Mouse (Mus musculus) MEL (cell line): ENCODE data around the gene Kansl2. TPM values are rescaled to one million over a fixed set of nuclear protein-coding genes. Genes with fewer than 3 reads are reported as not detected.

Experiments used
- DNase-seq: peaks from one replicate; pipeline ENCODE4 v3.0.0; 2011; ENCODE audit warnings: low read depth, low spot score
- H3K27ac ChIP-seq: 2 replicates; pipeline ENCODE4 v1.5.1; 2012; ENCODE audit warnings: low read depth, mild to moderate bottlenecking, control low read depth, low read length, moderate library complexity; ENCODE audit not compliant: control insufficient read depth
- H3K27me3 ChIP-seq, 2 experiments: fragments of 150-350 bp in 1 of 2; sonication (generic) in 1 of 2; 2 replicates each; pipeline ENCODE4 v1.6.1; 2012; ENCODE audit warnings: low read length in 2 of 2, mild to moderate bottlenecking in 2 of 2, improper control_type of control experiment in 1 of 2, moderate library complexity in 1 of 2; ENCODE audit not compliant: insufficient read depth in 2 of 2, control insufficient read depth in 1 of 2
- H3K36me3 ChIP-seq, 2 experiments: 2 replicates each; pipeline ENCODE4 v1.6.1; 2012 to 2014; ENCODE audit warnings: low read length in 2 of 2, improper control_type of control experiment in 1 of 2, inconsistent platforms in 1 of 2, mild to moderate bottlenecking in 1 of 2; ENCODE audit not compliant: insufficient read depth in 2 of 2, control insufficient read depth in 1 of 2
- H3K4me1 ChIP-seq, 2 experiments: fragments of 150-350 bp in 1 of 2; sonication (generic) in 1 of 2; 2 replicates each; pipeline ENCODE4 v1.6.1; 2012; ENCODE audit warnings: low read length in 2 of 2, improper control_type of control experiment in 1 of 2, mild to moderate bottlenecking in 1 of 2; ENCODE audit not compliant: insufficient read depth in 2 of 2, control insufficient read depth in 1 of 2
- H3K4me3 ChIP-seq, 2 experiments: fragments of 150-350 bp in 1 of 2; sonication (generic) in 1 of 2; 2 replicates each; pipeline ENCODE4 v1.5.1; 2012; ENCODE audit warnings: low read depth in 2 of 2, low read length in 2 of 2, mild to moderate bottlenecking in 2 of 2, moderate library complexity in 2 of 2, control low read depth in 1 of 2, improper control_type of control experiment in 1 of 2; ENCODE audit not compliant: control insufficient read depth in 1 of 2, insufficient read depth in 1 of 2
- H3K79me2 ChIP-seq: 2 replicates; pipeline ENCODE4 v1.6.1; 2012; ENCODE audit warnings: mild to moderate bottlenecking, low read length, moderate library complexity; ENCODE audit not compliant: control insufficient read depth, poor library complexity, insufficient read depth
- H3K9ac ChIP-seq: 2 replicates; pipeline ENCODE4 v1.6.1; 2012; ENCODE audit warnings: low read depth, mild to moderate bottlenecking, control low read depth, low read length, moderate library complexity; ENCODE audit not compliant: control insufficient read depth, poor library complexity, severe bottlenecking
- H3K9me3 ChIP-seq: fragments of 150-350 bp; sonication (generic); replicated peaks from 2 replicates; pipeline ENCODE4 v1.6.1; 2012; ENCODE audit warnings: mild to moderate bottlenecking, low read length, improper control_type of control experiment, moderate library complexity; ENCODE audit not compliant: insufficient read depth
- BHLHE40 ChIP-seq: IDR thresholded peaks from 2 replicates; pipeline ENCODE4 v1.6.1; 2012; ENCODE audit warnings: low read depth, mild to moderate bottlenecking, inconsistent platforms, low read length, improper control_type of control experiment, borderline replicate concordance
- CHD1 ChIP-seq: IDR thresholded peaks from 2 replicates; pipeline ENCODE4 v1.6.1; 2012; ENCODE audit warnings: low read depth, mild to moderate bottlenecking, inconsistent platforms, low read length, improper control_type of control experiment
- CHD2 ChIP-seq: IDR thresholded peaks from 2 replicates; pipeline ENCODE4 v1.6.1; 2011; ENCODE audit warnings: low read length, improper control_type of control experiment
- CTCF ChIP-seq, 3 experiments: IDR thresholded peaks in 2 of 3; conservative IDR thresholded peaks in 1 of 3; 2 replicates each; pipeline ENCODE4 v1.5.1; 2011 to 2012; ENCODE audit warnings: low read length in 3 of 3, low read depth in 2 of 3, mild to moderate bottlenecking in 2 of 3, improper control_type of control experiment in 1 of 3, inconsistent platforms in 1 of 3, mixed read lengths in 1 of 3, moderate library complexity in 1 of 3; ENCODE audit not compliant: control insufficient read depth in 1 of 3, insufficient read depth in 1 of 3, poor library complexity in 1 of 3, severe bottlenecking in 1 of 3
- E2F4 ChIP-seq: IDR thresholded peaks from 2 replicates; pipeline ENCODE4 v1.6.1; 2011; ENCODE audit warnings: low read depth, low read length, improper control_type of control experiment, borderline replicate concordance
- ELF1 ChIP-seq: IDR thresholded peaks from 2 replicates; pipeline ENCODE4 v1.6.1; 2014; ENCODE audit warnings: low read depth, mild to moderate bottlenecking, inconsistent platforms, low read length, improper control_type of control experiment, moderate library complexity
- EP300 ChIP-seq, 2 experiments: IDR thresholded peaks; 2 replicates each; pipeline ENCODE4 v1.6.1; 2011; ENCODE audit warnings: improper control_type of control experiment in 2 of 2, low read length in 2 of 2, low read depth in 1 of 2, mild to moderate bottlenecking in 1 of 2
- ETS1 ChIP-seq: IDR thresholded peaks from 2 replicates; pipeline ENCODE4 v1.6.1; 2012; ENCODE audit warnings: low read depth, mild to moderate bottlenecking, inconsistent platforms, low read length, improper control_type of control experiment, moderate library complexity
- GABPA ChIP-seq: IDR thresholded peaks from 2 replicates; pipeline ENCODE4 v1.6.1; 2012; ENCODE audit warnings: low read depth, mild to moderate bottlenecking, inconsistent platforms, low read length, improper control_type of control experiment, moderate library complexity
- GATA1 ChIP-seq: IDR thresholded peaks from 2 replicates; pipeline ENCODE4 v1.6.1; 2011; ENCODE audit warnings: low read depth, low read length, improper control_type of control experiment
- JUND ChIP-seq: IDR thresholded peaks from 2 replicates; pipeline ENCODE4 v1.6.1; 2011; ENCODE audit warnings: low read depth, mild to moderate bottlenecking, improper control_type of control experiment, low read length
- KAT2A ChIP-seq: conservative IDR thresholded peaks from 2 replicates; pipeline ENCODE4 v1.6.1; 2012; ENCODE audit warnings: low read depth, low read length, improper control_type of control experiment, inconsistent platforms
- MAFK ChIP-seq: IDR thresholded peaks from 2 replicates; pipeline ENCODE4 v1.6.1; 2011; ENCODE audit warnings: low read depth, mild to moderate bottlenecking, low read length, improper control_type of control experiment, borderline replicate concordance
- MAX ChIP-seq: IDR thresholded peaks from 2 replicates; pipeline ENCODE4 v1.6.1; 2011; ENCODE audit warnings: low read length, improper control_type of control experiment
- MAZ ChIP-seq: IDR thresholded peaks from 2 replicates; pipeline ENCODE4 v1.6.1; 2012; ENCODE audit warnings: low read depth, mild to moderate bottlenecking, inconsistent platforms, low read length, improper control_type of control experiment
- MEF2A ChIP-seq: IDR thresholded peaks from 2 replicates; pipeline ENCODE4 v1.6.1; 2014; ENCODE audit warnings: low read depth, mild to moderate bottlenecking, inconsistent platforms, low read length, improper control_type of control experiment; ENCODE audit not compliant: poor library complexity, insufficient replicate concordance, severe bottlenecking; ENCODE audit errors: extremely low read depth
- MXI1 ChIP-seq: IDR thresholded peaks from 2 replicates; pipeline ENCODE4 v1.6.1; 2011; ENCODE audit warnings: mild to moderate bottlenecking, low read depth, low read length, improper control_type of control experiment
- MYB ChIP-seq: IDR thresholded peaks from 2 replicates; pipeline ENCODE4 v1.6.1; 2011; ENCODE audit warnings: mild to moderate bottlenecking, low read depth, low read length, improper control_type of control experiment
- MYC ChIP-seq: IDR thresholded peaks from 2 replicates; pipeline ENCODE4 v1.6.1; 2011; ENCODE audit warnings: low read depth, mild to moderate bottlenecking, low read length, improper control_type of control experiment, moderate library complexity
- NELFE ChIP-seq: IDR thresholded peaks from 2 replicates; pipeline ENCODE4 v1.6.1; 2011; ENCODE audit warnings: low read depth, low read length, improper control_type of control experiment
- NRF1 ChIP-seq: IDR thresholded peaks from 2 replicates; pipeline ENCODE4 v1.6.1; 2014; ENCODE audit warnings: low read depth, mild to moderate bottlenecking, inconsistent platforms, low read length, improper control_type of control experiment, moderate library complexity; ENCODE audit not compliant: poor library complexity, insufficient read depth, severe bottlenecking
- POLR2A ChIP-seq, 2 experiments: IDR thresholded peaks; 2 replicates each; pipeline ENCODE4 v1.6.1; 2011 to 2012; ENCODE audit warnings: low read length in 2 of 2, mild to moderate bottlenecking in 2 of 2, control low read depth in 1 of 2, improper control_type of control experiment in 1 of 2, low read depth in 1 of 2, moderate library complexity in 1 of 2; ENCODE audit not compliant: control insufficient read depth in 1 of 2, insufficient read depth in 1 of 2, poor library complexity in 1 of 2
- POLR2AphosphoS2 ChIP-seq: IDR thresholded peaks from 2 replicates; pipeline ENCODE4 v1.6.1; 2011; ENCODE audit warnings: low read length, improper control_type of control experiment
- POLR2AphosphoS5 ChIP-seq: IDR thresholded peaks from 2 replicates; pipeline ENCODE4 v1.6.1; 2012; ENCODE audit warnings: low read depth, borderline replicate concordance, mild to moderate bottlenecking, inconsistent platforms, low read length, moderate library complexity, mixed read lengths
- RAD21 ChIP-seq: IDR thresholded peaks from 2 replicates; pipeline ENCODE4 v1.6.1; 2011; ENCODE audit warnings: mild to moderate bottlenecking, low read depth, low read length, improper control_type of control experiment
- RCOR1 ChIP-seq: IDR thresholded peaks from 2 replicates; pipeline ENCODE4 v1.6.1; 2012; ENCODE audit warnings: low read depth, mild to moderate bottlenecking, inconsistent platforms, low read length, improper control_type of control experiment
- SIN3A ChIP-seq: IDR thresholded peaks from 2 replicates; pipeline ENCODE4 v1.6.1; 2012; ENCODE audit warnings: low read length, improper control_type of control experiment, inconsistent platforms
- SMC3 ChIP-seq: IDR thresholded peaks from 2 replicates; pipeline ENCODE4 v1.6.1; 2011; ENCODE audit warnings: low read depth, low read length, improper control_type of control experiment
- TAL1 ChIP-seq: IDR thresholded peaks from 2 replicates; pipeline ENCODE4 v1.6.1; 2012; ENCODE audit warnings: mild to moderate bottlenecking, inconsistent platforms, low read length, moderate library complexity, mixed read lengths
- TBP ChIP-seq: IDR thresholded peaks from 2 replicates; pipeline ENCODE4 v1.8.0; 2011; ENCODE audit warnings: low read depth, low read length, improper control_type of control experiment
- TCF12 ChIP-seq: IDR thresholded peaks from 2 replicates; pipeline ENCODE4 v1.6.1; 2014; ENCODE audit warnings: low read depth, mild to moderate bottlenecking, inconsistent platforms, low read length, improper control_type of control experiment, moderate library complexity
- USF1 ChIP-seq: IDR thresholded peaks from 2 replicates; pipeline ENCODE4 v1.6.1; 2014; ENCODE audit warnings: low read depth, mild to moderate bottlenecking, inconsistent platforms, low read length, improper control_type of control experiment, moderate library complexity
- USF2 ChIP-seq, 2 experiments: IDR thresholded peaks; 2 replicates each; pipeline ENCODE4 v1.6.1; 2011 to 2012; ENCODE audit warnings: improper control_type of control experiment in 2 of 2, low read length in 2 of 2, borderline replicate concordance in 1 of 2, inconsistent platforms in 1 of 2, low read depth in 1 of 2, mild to moderate bottlenecking in 1 of 2; ENCODE audit not compliant: insufficient read depth in 1 of 2
- ZC3H11A ChIP-seq: IDR thresholded peaks from 2 replicates; pipeline ENCODE4 v1.6.1; 2012; ENCODE audit warnings: low read depth, mild to moderate bottlenecking, inconsistent platforms, low read length, improper control_type of control experiment
- ZKSCAN1 ChIP-seq: IDR thresholded peaks from 2 replicates; pipeline ENCODE4 v1.6.1; 2012; ENCODE audit warnings: low read depth, mild to moderate bottlenecking, inconsistent platforms, low read length, improper control_type of control experiment, moderate library complexity
- ZMIZ1 ChIP-seq: IDR thresholded peaks from 2 replicates; pipeline ENCODE4 v1.6.1; 2012; ENCODE audit warnings: low read depth, mild to moderate bottlenecking, inconsistent platforms, low read length, improper control_type of control experiment, moderate library complexity
- ZNF384 ChIP-seq: IDR thresholded peaks from 2 replicates; pipeline ENCODE4 v1.6.1; 2012; ENCODE audit warnings: low read depth, mild to moderate bottlenecking, inconsistent platforms, low read length, improper control_type of control experiment
- polyA plus RNA-seq, 2 experiments: library from polyadenylated mRNA; stranded (reverse) in 1 of 2; unstranded in 1 of 2; fragments of >175 nt in 1 of 2; fragments of >200 nt in 1 of 2; gene quantifications; 2 replicates each; pipeline versions ENCODE4 v1.2.1 to v1.2.4; 2012; ENCODE audit warnings: low replicate concordance in 2 of 2, low read depth in 1 of 2; ENCODE audit not compliant: insufficient read length in 2 of 2, insufficient read depth in 1 of 2, missing spikeins in 1 of 2
- total RNA-seq: library from RNA; depleted of rRNA; stranded (reverse); fragments of 300-350 nt; gene quantifications from 2 replicates; pipeline ENCODE4 v1.2.3, GENCODE M21; 2012

Gene Kansl2
- total and polyA plus RNA-seq, 3 experiments: 157 to 170 TPM; not detected in 1

DNA sequence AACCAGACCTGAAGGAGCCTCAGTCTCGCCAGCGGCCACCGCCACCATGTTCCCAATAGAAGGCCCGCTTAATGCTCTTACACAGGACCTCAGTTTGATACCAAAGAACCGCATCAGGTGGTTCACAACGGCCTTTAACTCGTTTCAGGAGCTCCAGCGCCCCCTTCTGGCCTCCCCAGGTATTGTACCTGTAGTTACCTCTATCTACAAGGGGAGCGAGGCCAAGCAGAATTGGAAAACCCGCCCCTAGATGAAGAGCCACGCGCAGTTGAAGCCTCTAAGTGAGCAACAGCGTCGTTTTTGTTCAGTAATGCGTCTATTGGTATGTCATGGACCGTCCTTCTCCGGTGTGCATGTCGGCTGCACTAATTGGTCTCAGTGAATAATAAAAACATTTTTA is 29.6 kb downstream of the Kansl2 start:
- Histone ChIP-seq H3K9ac (no peak overlapping the region), H3K79me2 (no peaks in the 10 kb centered on the region), H3K4me3 (no peak overlapping the region), H3K27ac (no peak overlapping the region), H3K27me3 (peaks cover 6 to 16% of the 10 kb centered on the region in 2 experiments), H3K36me3 (peaks cover 0 to 13% of the 10 kb centered on the region in 2 experiments; a peak in 2 of 4 replicates), H3K9me3 (no peaks in the 10 kb centered on the region), H3K4me1 (peaks cover 9 to 17% of the 10 kb centered on the region in 2 experiments)
- DNase-seq: peak; percentile 93
- TF ChIP-seq ZC3H11A: peak; percentile 84
- TF ChIP-seq ZKSCAN1: no peak
- no peak for TF ChIP-seq POLR2AphosphoS2
- TF ChIP-seq RCOR1: 0 out of 2 replicates have a peak, but pooled peaks have one; percentile 26
- TF ChIP-seq CHD1: no peak
- 0 out of 2 replicates have a peak, but pooled peaks have one; percentile 42 for TF ChIP-seq ELF1
- peak; percentile 69 for TF ChIP-seq USF1
- TF ChIP-seq SMC3: peak; percentile 76
- peak; percentile 93 for TF ChIP-seq RAD21
- peak; percentile 45 for TF ChIP-seq BHLHE40
- TF ChIP-seq MXI1: peak; percentile 60
- TF ChIP-seq KAT2A: no peak
- TF ChIP-seq GABPA: no peak
- no peak for TF ChIP-seq GATA1
- TF ChIP-seq SIN3A: peak; percentile 55; the same call in 1 of the 2 replicates
- 0 out of 2 replicates have a peak, but pooled peaks have one; percentile 39 for TF ChIP-seq JUND
- TF ChIP-seq ETS1: peak; percentile 26; the same call in 1 of the 2 replicates
- no peak for TF ChIP-seq ZMIZ1
- TF ChIP-seq NELFE: no peak
- no peak for TF ChIP-seq CHD2
- TF ChIP-seq EP300 (IDR thresholded peaks at IDR 0.05; ENCODE audit: low read depth in 1 of 2, low read length in 2 of 2): no peak
- peak; percentile 95 to 98 (median 95) for TF ChIP-seq CTCF (IDR thresholded peaks at IDR 0.05 in 2 of 3, conservative IDR thresholded peaks at IDR 0.05 in 1 of 3; ENCODE audit: control insufficient read depth in 1 of 3, insufficient read depth in 1 of 3, low read depth in 2 of 3, low read length in 3 of 3, poor library complexity in 1 of 3, severe bottlenecking in 1 of 3)
- no peak for TF ChIP-seq POLR2A (IDR thresholded peaks at IDR 0.05; ENCODE audit: control insufficient read depth in 1 of 2, insufficient read depth in 1 of 2, low read depth in 1 of 2, low read length in 2 of 2, poor library complexity in 1 of 2)
- TF ChIP-seq MAZ: peak; percentile 51; the same call in 1 of the 2 replicates
- 0 out of 2 replicates have a peak, but pooled peaks have one; percentile 3 for TF ChIP-seq E2F4
- peak; percentile 29; the same call in 1 of the 2 replicates for TF ChIP-seq ZNF384
- TF ChIP-seq TAL1: no peak
- 0 out of 2 replicates have a peak, but pooled peaks have one; percentile 45 for TF ChIP-seq TBP
- TF ChIP-seq MAFK: no peak
- TF ChIP-seq MAX: peak; percentile 49
- no peak for TF ChIP-seq MYB
- TF ChIP-seq MYC: 0 out of 2 replicates have a peak, but pooled peaks have one; percentile 51
- TF ChIP-seq MEF2A: no peak
- TF ChIP-seq TCF12: peak; percentile 46
- TF ChIP-seq USF2 (IDR thresholded peaks at IDR 0.05; ENCODE audit: borderline replicate concordance in 1 of 2, insufficient read depth in 1 of 2, low read depth in 1 of 2, low read length in 2 of 2): no peak
- TF ChIP-seq POLR2AphosphoS5: no peak
- no peak for TF ChIP-seq NRF1
